Mouse (Mus musculus): Measurements from ENCODE around the gene Gtpbp3.

GRCm38 (mm10) chr8:71527162-71527870, 39.4 kb downstream of the Gtpbp3 start:
- TF ChIP-seq CTCF (IDR thresholded peaks at IDR 0.05; ENCODE audit: low read depth) (no peak), EP300 (IDR thresholded peaks at IDR 0.05; ENCODE audit: low read depth) (no peak)
